Mouse (Mus musculus) adipose tissue, adult 10 weeks (tissue): ENCODE results near the gene 4930578C19Rik. TPM values are rescaled to one million over a fixed set of nuclear protein-coding genes. Genes with fewer than 3 reads are reported as not detected.

ENCODE experiments used
- polyA plus RNA-seq: library from polyadenylated mRNA; stranded (reverse); fragments of 350-450 nt; fragmentation: Illumina TruSeq; extraction: RNeasy Lipid Tissue Mini Kit (QIAGEN cat#74804); gene quantifications from one replicate; pipeline ENCODE4 v1.2.3, GENCODE M21; 2014; ENCODE audit warnings: low read depth, low replicate concordance

Gene 4930578C19Rik
- 2.7 TPM for polyA plus RNA-seq

GRCm38 (mm10) chrX:18461198-18461601 is at the start of gene 4930578C19Rik:
4930578C19Rik (minus strand) TSS chrX:18461397.

